Mouse (Mus musculus) CD4-positive, CD25-positive, alpha-beta regulatory T cell, adult 4 months (primary cell): ENCODE measurements around the gene Gm26602. TPM values are rescaled to one million over a fixed set of nuclear protein-coding genes. Genes with fewer than 3 reads are reported as not detected.

Experiments
- polyA plus RNA-seq, 2 experiments: library from polyadenylated mRNA; unstranded; fragments of 100-300 nt; shearing (Covaris generic); gene quantifications; one replicate each; pipeline ENCODE4 v1.2.1; 2017

Gene Gm26602
- polyA plus RNA-seq, 2 experiments from 2014 or later, result not detected

Other genes starting within 250 kb of the Gm26602 start
- gene Madcam1, start 246.3 kb upstream of the Gm26602 start, polyA plus RNA-seq, result under 1 TPM; 0.23 to 0.73 TPM
- gene Tpgs1, start 241.5 kb upstream of the Gm26602 start, polyA plus RNA-seq, result 10 to 100 TPM; 16.6 to 19.5 TPM
- 10 to 100 TPM; 20.8 to 27.3 TPM for gene Cdc34, start 228.7 kb upstream of the Gm26602 start, polyA plus RNA-seq
- 1 to 10 TPM in 1 of 2 experiments, under 1 TPM in 1; 0.49 to 1.1 TPM for gene Gzmm, start 221.8 kb upstream of the Gm26602 start, polyA plus RNA-seq
- gene Bsg, start 206.4 kb upstream of the Gm26602 start, polyA plus RNA-seq, result 100 to 1,000 TPM; 127 to 129 TPM
- gene Hcn2, start 194.2 kb upstream of the Gm26602 start, polyA plus RNA-seq, result not detected
- 10 to 100 TPM; 18.0 to 23.4 TPM for gene Polrmt, start 164.3 kb upstream of the Gm26602 start, polyA plus RNA-seq
- gene Fgf22, start 155.8 kb upstream of the Gm26602 start, polyA plus RNA-seq, result not detected
- gene Rnf126, start 143.9 kb upstream of the Gm26602 start, polyA plus RNA-seq, result 1 to 10 TPM; 3.4 to 3.5 TPM
- gene Fstl3, start 133.6 kb upstream of the Gm26602 start, polyA plus RNA-seq, result under 1 TPM in 1 of 2 experiments, not detected in 1; 0.53 TPM
- not detected for gene Prss57, start 119.9 kb upstream of the Gm26602 start, polyA plus RNA-seq
- under 1 TPM in 1 of 2 experiments, not detected in 1; 0.23 TPM for gene Palm, start 117.3 kb upstream of the Gm26602 start, polyA plus RNA-seq
- under 1 TPM in 1 of 2 experiments, not detected in 1; 0.27 TPM for gene Misp, start 89.9 kb upstream of the Gm26602 start, polyA plus RNA-seq
- 100 to 1,000 TPM; 103 to 274 TPM for gene Ptbp1, start 56.4 kb upstream of the Gm26602 start, polyA plus RNA-seq
- not detected for gene Prtn3, start 36.4 kb upstream of the Gm26602 start, polyA plus RNA-seq
- gene Plppr3, start 36.2 kb upstream of the Gm26602 start, polyA plus RNA-seq, result 1 to 10 TPM; 2.1 to 4.5 TPM
- gene Elane, start 24.6 kb upstream of the Gm26602 start, polyA plus RNA-seq, result not detected
- not detected for gene Cfd, start 20.0 kb upstream of the Gm26602 start, polyA plus RNA-seq
- gene Med16, start 1.9 kb upstream of the Gm26602 start, polyA plus RNA-seq, result 1 to 10 TPM; 5.0 to 7.7 TPM
- gene Kiss1r, start 6.1 kb downstream of the Gm26602 start, polyA plus RNA-seq, result under 1 TPM in 1 of 2 experiments, not detected in 1; 0.09 TPM
- gene R3hdm4, start 10.4 kb downstream of the Gm26602 start, polyA plus RNA-seq, result 100 to 1,000 TPM in 1 of 2 experiments, 10 to 100 TPM in 1; 93.5 to 104 TPM
- 1 to 10 TPM; 2.7 to 3.3 TPM for gene Arid3a, start 16.2 kb downstream of the Gm26602 start, polyA plus RNA-seq
- gene Wdr18, start 49.3 kb downstream of the Gm26602 start, polyA plus RNA-seq, result 10 to 100 TPM; 65.1 to 77.5 TPM
- gene Grin3b, start 59.9 kb downstream of the Gm26602 start, polyA plus RNA-seq, result under 1 TPM in 1 of 2 experiments, not detected in 1; 0.58 TPM
- 1 to 10 TPM; 1.2 to 2.5 TPM for gene Tmem259, start 73.5 kb downstream of the Gm26602 start, polyA plus RNA-seq
- 100 to 1,000 TPM; 904 to 969 TPM for gene Cnn2, start 77.7 kb downstream of the Gm26602 start, polyA plus RNA-seq
- gene Abca7, start 85.6 kb downstream of the Gm26602 start, polyA plus RNA-seq, result 10 to 100 TPM; 11.4 to 16.4 TPM
- gene Arhgap45, start 105.8 kb downstream of the Gm26602 start, polyA plus RNA-seq, result 100 to 1,000 TPM; 233 to 369 TPM
- gene Polr2e, start 128.9 kb downstream of the Gm26602 start, polyA plus RNA-seq, result 100 to 1,000 TPM; 194 to 220 TPM
- 100 to 1,000 TPM; 450 to 480 TPM for gene Gpx4, start 136.3 kb downstream of the Gm26602 start, polyA plus RNA-seq
- 10 to 100 TPM; 28.4 to 54.8 TPM for gene Sbno2, start 194.7 kb downstream of the Gm26602 start, polyA plus RNA-seq
- gene Stk11, start 204.9 kb downstream of the Gm26602 start, polyA plus RNA-seq, result 10 to 100 TPM; 19.2 to 30.7 TPM
- gene Atp5d, start 227.8 kb downstream of the Gm26602 start, polyA plus RNA-seq, result 100 to 1,000 TPM; 303 to 370 TPM
- 1 to 10 TPM; 1.3 to 1.4 TPM for gene Cbarp, start 230.0 kb downstream of the Gm26602 start, polyA plus RNA-seq
- gene Midn, start 237.4 kb downstream of the Gm26602 start, polyA plus RNA-seq, result 1 to 10 TPM; 4.6 to 8.2 TPM